Mouse (Mus musculus): ENCODE results near the gene Prrc2b.
A peak's percentile ranks its signal among the peaks of the same experiment; 100 is the strongest.

The Prrc2b gene

DNA sequence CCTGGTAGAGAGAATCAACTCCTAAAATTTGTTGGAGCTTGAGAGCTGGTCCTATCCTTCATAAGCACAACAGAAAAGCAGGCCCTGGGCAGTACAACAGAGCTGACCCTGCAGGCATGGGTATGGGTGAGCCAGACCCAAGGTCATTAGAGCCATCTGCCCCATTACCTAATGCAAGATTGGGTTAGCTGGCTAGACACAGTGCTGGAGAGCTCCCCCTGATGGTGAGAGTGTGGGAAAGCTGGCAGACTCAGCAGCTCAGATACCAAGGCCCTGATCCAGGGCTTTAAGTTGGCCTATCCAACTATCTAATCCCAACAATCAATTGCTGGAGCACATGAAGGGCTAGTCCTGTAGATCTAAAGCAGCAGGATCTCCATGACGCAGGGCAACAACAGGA is 131.8 kb downstream of the Prrc2b start:
- peak; percentile 74 for DNase-seq (ENCODE audit: low spot score)

DNA sequence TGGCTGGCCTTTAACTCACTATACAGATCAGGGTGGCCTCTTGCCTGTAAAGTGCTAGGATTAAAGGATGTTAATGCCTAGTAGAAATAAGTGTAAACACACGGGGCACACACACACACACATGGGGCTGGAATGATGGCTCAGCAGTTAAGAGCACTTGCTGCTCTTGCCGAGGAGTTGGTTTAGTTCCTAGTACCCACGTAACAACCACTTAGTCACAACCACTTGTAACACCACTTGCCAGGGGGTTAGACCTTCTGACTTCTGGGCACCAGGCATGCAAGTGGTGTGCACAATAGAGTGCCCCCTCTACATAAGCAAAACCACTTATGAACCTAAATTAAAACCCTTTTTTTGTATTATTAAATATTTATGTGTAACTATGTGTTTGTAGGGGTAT is 133.1 kb downstream of the Prrc2b start:
- no peak for DNase-seq (ENCODE audit: low spot score)

Measured in lung, postnatal 25 days (tissue).